Mouse (Mus musculus): ENCODE measurements around the gene Nudt13. TPM values are rescaled to one million over a fixed set of nuclear protein-coding genes. Genes with fewer than 3 reads are reported as not detected.

Gene Nudt13
- polyA plus RNA-seq (2015; fragmentation: Nextera tagmentation; extraction: Ambion mirVana): 17.4 and 18.2 TPM in 2 replicates

GRCm38 (mm10) chr14:20294117-20294892 is at the start of gene Nudt13:
Nudt13 (plus strand) TSS chr14:20294697.
- H3K9me3 ChIP-seq (replicated peaks): no peaks in the 10 kb centered on the region
- WGBS: 24% methylated on average over 14 of the region's 14 CpGs
- peak within 1 kb of the TSS; percentile 45 for H3K9ac ChIP-seq
- H3K27me3 ChIP-seq: no peaks in the 10 kb centered on the region
- H3K4me1 ChIP-seq: peaks cover 6% of the 10 kb centered on the region
- H3K36me3 ChIP-seq: no peaks in the 10 kb centered on the region
- no peak within 1 kb of the TSS for H3K27ac ChIP-seq
- peak within 1 kb of the TSS; percentile 65 for H3K4me2 ChIP-seq
- H3K4me3 ChIP-seq (replicated peaks): peak within 1 kb of the TSS; percentile 65
- ATAC-seq (replicated peaks; ENCODE audit: low FRiP score): peak; percentile 97

GRCm38 (mm10) chr14:20245318-20245717 is 49.2 kb upstream of the Nudt13 start:
- H3K4me3 ChIP-seq (replicated peaks): no peak overlapping the region
- WGBS: 61% methylated on average over 2 of the region's 2 CpGs
- H3K27ac ChIP-seq: no peak overlapping the region
- no peaks in the 10 kb centered on the region for H3K36me3 ChIP-seq
- no peak for ATAC-seq (replicated peaks; ENCODE audit: low FRiP score)
- no peak overlapping the region for H3K4me2 ChIP-seq
- H3K27me3 ChIP-seq: no peaks in the 10 kb centered on the region
- no peaks in the 10 kb centered on the region for H3K9me3 ChIP-seq (replicated peaks)
- H3K9ac ChIP-seq: no peak overlapping the region
- H3K4me1 ChIP-seq: peaks cover 21% of the 10 kb centered on the region

- Histone ChIP-seq H3K27ac (no peak overlapping the region), H3K9ac (no peak overlapping the region), H3K4me3 (replicated peaks) (no peak overlapping the region), H3K4me2 (no peak overlapping the region), H3K4me1 (peaks cover 21% of the 10 kb centered on the region), H3K9me3 (replicated peaks) (no peaks in the 10 kb centered on the region), H3K27me3 (no peaks in the 10 kb centered on the region), H3K36me3 (no peaks in the 10 kb centered on the region)
- 79% methylated on average over 5 of the region's 5 CpGs for WGBS
- no peak for ATAC-seq (replicated peaks; ENCODE audit: low FRiP score)
Measured at GRCm38 (mm10) chr14:20245861-20246260, 48.6 kb upstream of the Nudt13 start.

- no peak overlapping the region for H3K4me2 ChIP-seq
- WGBS: 39% methylated on average over 11 of the region's 11 CpGs
- H3K36me3 ChIP-seq: no peaks in the 10 kb centered on the region
- H3K27me3 ChIP-seq: no peaks in the 10 kb centered on the region
- no peak overlapping the region for H3K27ac ChIP-seq
- peaks cover 21% of the 10 kb centered on the region for H3K4me1 ChIP-seq
- no peaks in the 10 kb centered on the region for H3K9me3 ChIP-seq (replicated peaks)
- no peak; the same call in 1 of the 2 replicates for ATAC-seq (replicated peaks; ENCODE audit: low FRiP score)
- H3K4me3 ChIP-seq (replicated peaks): no peak overlapping the region
- no peak overlapping the region for H3K9ac ChIP-seq
Measured at GRCm38 (mm10) chr14:20246811-20247266, 47.7 kb upstream of the Nudt13 start.

DNA sequence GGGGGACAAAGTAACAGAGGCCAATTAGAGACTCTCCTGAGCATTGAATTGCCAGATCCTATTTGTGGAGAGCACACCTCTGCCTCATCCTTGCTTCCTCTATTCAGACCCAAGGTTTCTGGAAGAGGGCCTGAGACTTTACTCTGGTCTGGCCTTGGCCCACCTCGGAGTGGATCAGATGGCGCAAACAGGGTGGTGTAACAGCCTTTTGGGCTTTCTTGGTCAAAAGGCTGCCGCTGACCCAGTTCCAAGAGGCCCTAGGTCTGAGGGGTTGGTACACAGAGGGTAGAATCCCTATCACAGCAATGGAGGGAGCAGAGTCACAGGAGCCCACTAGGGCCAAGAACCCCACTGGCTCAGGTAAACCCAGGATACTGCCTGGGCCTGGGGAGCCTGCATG is 46.5 kb upstream of the Nudt13 start:
- WGBS: 94% methylated on average over 3 of the region's 3 CpGs
- no peak overlapping the region for H3K4me3 ChIP-seq (replicated peaks)
- no peak overlapping the region for H3K27ac ChIP-seq
- peaks cover 13% of the 10 kb centered on the region for H3K4me1 ChIP-seq
- ATAC-seq (replicated peaks; ENCODE audit: low FRiP score): no peak
- H3K4me2 ChIP-seq: no peak overlapping the region
- no peak overlapping the region for H3K9ac ChIP-seq
- no peaks in the 10 kb centered on the region for H3K36me3 ChIP-seq
- H3K27me3 ChIP-seq: no peaks in the 10 kb centered on the region
- H3K9me3 ChIP-seq (replicated peaks): no peaks in the 10 kb centered on the region

- H3K27me3 ChIP-seq: no peaks in the 10 kb centered on the region
- H3K36me3 ChIP-seq: no peaks in the 10 kb centered on the region
- no peak overlapping the region for H3K4me2 ChIP-seq
- H3K4me3 ChIP-seq (replicated peaks): no peak overlapping the region
- no peak for ATAC-seq (replicated peaks; ENCODE audit: low FRiP score)
- 73% methylated on average over 14 of the region's 14 CpGs for WGBS
- no peaks in the 10 kb centered on the region for H3K9me3 ChIP-seq (replicated peaks)
- H3K9ac ChIP-seq: no peak overlapping the region
- peaks cover 7% of the 10 kb centered on the region for H3K4me1 ChIP-seq
- no peak overlapping the region for H3K27ac ChIP-seq
Measured at GRCm38 (mm10) chr14:20250237-20251171, 44.0 kb upstream of the Nudt13 start.

GRCm38 (mm10) chr14:20258185-20259113 is 36.0 kb upstream of the Nudt13 start:
- H3K9me3 ChIP-seq (replicated peaks): no peaks in the 10 kb centered on the region
- H3K4me2 ChIP-seq: no peak overlapping the region
- no peak overlapping the region for H3K4me3 ChIP-seq (replicated peaks)
- no peaks in the 10 kb centered on the region for H3K4me1 ChIP-seq
- no peaks in the 10 kb centered on the region for H3K36me3 ChIP-seq
- peak; percentile 82 for ATAC-seq (replicated peaks; ENCODE audit: low FRiP score)
- no peak overlapping the region for H3K27ac ChIP-seq
- H3K27me3 ChIP-seq: no peaks in the 10 kb centered on the region
- H3K9ac ChIP-seq: no peak overlapping the region
- WGBS: 52% methylated on average over 8 of the region's 8 CpGs

DNA sequence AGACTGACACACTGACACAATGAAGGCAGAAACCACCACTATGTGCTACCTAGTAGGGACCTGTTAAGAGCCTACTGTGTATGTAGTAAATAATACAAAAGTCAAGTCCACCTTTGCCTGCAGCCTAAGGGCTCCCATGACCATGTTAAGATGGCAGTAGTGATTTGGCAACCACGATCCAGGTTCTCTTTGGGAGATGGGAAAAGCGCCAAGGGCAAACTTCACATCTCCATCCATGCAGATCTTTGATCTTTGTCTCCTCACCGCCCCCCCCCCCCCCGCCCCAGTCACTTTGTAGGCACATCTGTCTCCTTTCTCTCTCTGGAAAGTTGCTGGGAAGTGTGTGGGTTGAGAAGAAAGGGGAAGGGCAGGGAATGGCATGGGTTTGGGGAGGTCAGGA is 32.2 kb upstream of the Nudt13 start:
- no peak for ATAC-seq (replicated peaks; ENCODE audit: low FRiP score)
- H3K27me3 ChIP-seq: no peaks in the 10 kb centered on the region
- no peak overlapping the region for H3K4me2 ChIP-seq
- H3K4me3 ChIP-seq (replicated peaks): no peak overlapping the region
- WGBS: 69% methylated on average over 4 of the region's 4 CpGs
- H3K27ac ChIP-seq: no peak overlapping the region
- H3K9me3 ChIP-seq (replicated peaks): no peaks in the 10 kb centered on the region
- H3K36me3 ChIP-seq: no peaks in the 10 kb centered on the region
- no peak overlapping the region for H3K9ac ChIP-seq
- H3K4me1 ChIP-seq: no peaks in the 10 kb centered on the region

- H3K4me1 ChIP-seq: no peaks in the 10 kb centered on the region
- H3K27me3 ChIP-seq: no peaks in the 10 kb centered on the region
- H3K36me3 ChIP-seq: no peaks in the 10 kb centered on the region
- no peaks in the 10 kb centered on the region for H3K9me3 ChIP-seq (replicated peaks)
- WGBS: 80% methylated on average over 6 of the region's 6 CpGs
- H3K4me2 ChIP-seq: no peak overlapping the region
- no peak overlapping the region for H3K4me3 ChIP-seq (replicated peaks)
- no peak overlapping the region for H3K27ac ChIP-seq
- no peak for ATAC-seq (replicated peaks; ENCODE audit: low FRiP score)
- no peak overlapping the region for H3K9ac ChIP-seq
Measured at GRCm38 (mm10) chr14:20268421-20268820, 26.1 kb upstream of the Nudt13 start.

- no peaks in the 10 kb centered on the region for H3K27me3 ChIP-seq
- H3K4me1 ChIP-seq: no peaks in the 10 kb centered on the region
- no peak within 1 kb of the TSS for H3K4me2 ChIP-seq
- no peak within 1 kb of the TSS for H3K9ac ChIP-seq
- H3K27ac ChIP-seq: no peak within 1 kb of the TSS
- whole genome bisulfite sequencing: 60% methylated on average over 6 of the region's 6 CpGs
- no peaks in the 10 kb centered on the region for H3K9me3 ChIP-seq (replicated peaks)
- ATAC-seq (replicated peaks; ENCODE audit: low FRiP score): no peak
- H3K4me3 ChIP-seq (replicated peaks): no peak within 1 kb of the TSS
- H3K36me3 ChIP-seq: no peaks in the 10 kb centered on the region
Measured at GRCm38 (mm10) chr14:20269082-20269809, 25.3 kb upstream of the Nudt13 start, which contains the start of gene Kcnk16. Kcnk16 (minus strand) TSS chr14:20269199.

- Histone ChIP-seq H3K27ac (no peak overlapping the region), H3K9ac (no peak overlapping the region), H3K36me3 (no peaks in the 10 kb centered on the region), H3K4me3 (replicated peaks) (no peak overlapping the region), H3K4me1 (peaks cover 6% of the 10 kb centered on the region), H3K27me3 (no peaks in the 10 kb centered on the region), H3K4me2 (no peak overlapping the region), H3K9me3 (replicated peaks) (no peaks in the 10 kb centered on the region)
- WGBS: 60% methylated on average over 4 of the region's 4 CpGs
- ATAC-seq (replicated peaks; ENCODE audit: low FRiP score): no peak
Measured at GRCm38 (mm10) chr14:20291391-20291790, 3.1 kb upstream of the Nudt13 start.

Measured in kidney, embryonic 15.5 days (tissue).